Mouse (Mus musculus) T-helper 2 cell (primary cell): ENCODE data around the gene Arhgef19.

Experiments used
- in situ Hi-C: fragments of 300-600 bp; cut with MboI, MseI; formaldehyde crosslinking; loops from one replicate; pipeline ENCODE4 v1.15.1; 2025; ENCODE audit warnings: high pct_unique_total_duplicates

The Arhgef19 gene

DNA sequence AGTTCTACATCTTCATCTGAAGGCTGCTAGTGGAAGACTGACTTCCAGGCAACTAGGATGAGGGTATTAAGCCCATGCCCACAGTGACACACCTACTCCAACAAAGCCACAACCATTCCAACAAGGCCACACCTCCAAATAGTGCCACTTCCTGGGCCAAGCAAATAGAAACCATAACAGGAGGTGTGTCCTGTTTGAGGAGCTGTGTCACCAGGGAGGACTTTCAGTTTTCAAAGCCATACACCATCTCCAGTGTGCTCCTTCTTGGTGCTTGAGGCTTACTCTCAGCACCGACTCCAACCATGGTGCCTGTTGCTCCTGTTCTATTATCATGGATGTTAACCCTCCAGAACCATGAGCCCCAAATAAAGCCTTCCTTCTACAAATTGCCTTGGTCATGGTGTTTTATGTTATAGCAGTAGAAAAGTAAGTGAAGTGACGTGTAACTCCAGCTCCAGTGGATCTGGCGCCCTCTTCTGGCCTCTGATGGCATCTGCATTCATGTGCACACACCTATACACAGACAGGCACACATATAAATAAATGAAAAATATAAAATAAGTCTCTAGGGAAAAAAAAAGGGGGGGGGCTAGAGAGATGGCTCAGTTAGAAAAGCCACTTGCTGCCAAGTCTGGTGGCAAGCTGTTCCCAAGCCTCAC is 26.8 kb downstream of the Arhgef19 start:
- in situ Hi-C loops: no loop called here

- in situ Hi-C loops: no loop called here
Measured at GRCm38 (mm10) chr4:141267250-141267649, 28.0 kb downstream of the Arhgef19 start.

DNA sequence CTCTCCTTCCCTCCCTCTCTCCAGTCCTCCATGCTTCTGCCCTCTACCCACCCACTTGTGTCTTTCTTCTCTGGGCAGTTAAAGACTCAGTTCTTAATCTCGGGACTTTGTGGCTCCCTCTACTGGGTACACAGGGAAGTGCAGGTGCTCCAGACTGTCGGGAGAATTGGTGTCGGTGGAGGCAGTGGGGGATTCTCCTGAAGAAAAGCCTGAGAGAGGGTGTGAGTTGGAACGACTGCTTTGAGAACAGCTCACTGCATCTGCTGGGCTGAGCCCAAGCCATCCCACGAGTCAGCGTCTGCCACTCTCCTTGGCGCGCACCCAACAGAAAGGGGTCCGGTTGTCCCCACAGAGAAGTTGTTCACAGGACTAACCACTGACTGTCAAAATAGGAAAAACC is 28.5 kb downstream of the Arhgef19 start:
- in situ Hi-C loops: no loop called here

- in situ Hi-C loops: no loop called here
Measured at GRCm38 (mm10) chr4:141268350-141268749, 29.1 kb downstream of the Arhgef19 start.

- in situ Hi-C loops: no loop called here
Measured at GRCm38 (mm10) chr4:141269080-141269479, 29.8 kb downstream of the Arhgef19 start.

DNA sequence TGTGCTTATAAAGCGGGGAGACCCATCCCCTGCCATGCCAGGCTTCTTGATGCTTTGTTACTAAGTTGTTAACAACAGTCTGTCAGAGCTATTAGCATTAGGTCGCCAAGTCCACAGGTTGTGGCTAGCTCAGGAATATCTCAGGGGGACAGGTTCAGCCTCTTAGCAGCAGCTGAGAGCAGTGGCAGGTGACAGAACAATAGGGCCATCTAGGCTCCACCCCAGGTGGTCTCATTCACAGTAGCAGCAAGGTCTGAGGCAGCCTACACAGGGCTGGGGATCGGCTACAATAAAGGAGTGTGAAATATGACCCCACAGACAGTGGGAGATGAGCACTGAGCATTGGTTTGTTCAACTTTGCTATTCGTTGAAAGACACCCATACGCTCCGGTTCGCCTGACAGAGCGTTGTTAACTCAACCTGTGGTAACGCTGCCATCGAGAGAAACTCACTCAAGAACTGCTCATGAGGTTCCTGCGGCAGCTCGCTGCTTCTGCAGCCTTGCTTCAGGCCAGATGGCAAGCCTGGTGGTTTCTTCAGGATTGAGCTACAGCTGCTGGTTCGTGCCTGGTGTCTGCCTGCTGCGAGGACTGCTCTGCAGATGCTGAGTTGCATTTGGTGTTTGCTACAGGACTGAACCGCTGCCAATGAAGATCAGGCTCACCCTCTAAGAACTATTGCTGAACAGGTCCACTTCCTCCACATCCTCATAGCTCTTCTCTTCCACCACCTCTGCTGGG is 31.1 kb downstream of the Arhgef19 start:
- in situ Hi-C loops: no loop called here

DNA sequence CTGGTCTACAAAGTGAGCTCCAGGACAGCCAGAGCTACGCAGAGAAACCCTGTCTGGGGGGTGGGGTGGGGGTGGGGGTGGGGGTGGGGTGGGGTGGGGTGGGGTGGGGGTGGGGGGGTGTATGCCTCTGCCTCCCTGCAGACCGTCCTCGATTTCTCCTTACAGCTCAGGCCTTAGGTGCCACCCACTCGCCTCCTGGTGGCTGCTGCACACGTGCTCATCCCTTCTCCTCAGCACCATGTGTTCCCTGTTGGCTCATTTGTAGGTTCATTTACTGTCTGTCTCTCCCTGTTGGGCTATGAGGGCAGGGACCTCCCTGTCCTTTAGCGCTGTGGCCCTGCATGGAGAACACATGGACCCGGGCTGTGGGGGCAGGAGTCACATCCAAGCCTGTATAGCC is 31.9 kb downstream of the Arhgef19 start:
- in situ Hi-C loops: no loop called here

- in situ Hi-C loops: no loop called here
Measured at GRCm38 (mm10) chr4:141271721-141272120, 32.4 kb downstream of the Arhgef19 start.

- in situ Hi-C loops: no loop called here
Measured at GRCm38 (mm10) chr4:141272878-141273277, 33.6 kb downstream of the Arhgef19 start.

- in situ Hi-C loops: no loop called here
Measured at GRCm38 (mm10) chr4:141273296-141273695, 34.0 kb downstream of the Arhgef19 start.

DNA sequence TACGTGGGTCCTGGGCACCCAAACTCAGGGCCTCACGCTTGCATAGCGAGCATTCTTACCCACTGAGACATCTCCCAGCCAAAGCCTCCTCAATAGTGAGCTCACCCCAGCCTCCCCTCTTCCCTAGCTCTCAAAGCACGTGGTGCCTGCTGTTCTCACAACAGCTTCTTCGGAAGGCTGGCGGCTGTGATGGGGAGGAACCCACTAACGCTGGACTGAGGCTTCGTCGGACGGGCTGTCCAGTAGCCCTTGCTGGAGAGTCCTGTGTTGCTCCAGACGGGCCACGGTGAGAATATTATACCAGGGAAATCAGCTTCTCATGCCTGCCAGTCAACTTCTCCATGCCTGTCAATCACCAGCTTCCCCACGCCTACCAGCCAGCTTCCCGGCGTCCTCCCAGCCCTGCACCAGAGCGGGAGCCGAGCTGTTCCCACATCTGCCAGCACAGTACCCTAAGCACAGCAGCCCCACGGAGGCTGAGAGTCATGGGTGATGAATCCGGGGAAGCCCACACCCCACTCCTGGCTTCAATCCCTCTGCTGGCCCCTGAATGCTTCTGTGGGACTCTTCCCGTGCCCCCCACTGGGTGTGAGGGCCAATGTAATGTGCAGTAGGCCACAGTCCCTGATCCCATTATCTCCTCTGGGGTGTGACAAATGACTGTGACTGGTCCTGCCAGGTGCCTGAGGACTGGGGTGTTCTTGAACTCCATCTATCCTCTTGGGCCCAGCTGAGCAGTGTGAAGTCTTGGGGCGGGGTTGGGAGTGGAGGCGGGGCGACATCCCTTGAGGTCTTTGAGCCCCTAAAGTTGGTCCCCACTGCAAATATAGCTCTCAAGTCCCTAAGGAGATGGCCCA is 35.4 kb downstream of the Arhgef19 start:
- in situ Hi-C loops: loop anchor here (5.0 kb wide), 2 partner anchors 48 to 88 kb away; no protein-coding TSS in a partner anchor

DNA sequence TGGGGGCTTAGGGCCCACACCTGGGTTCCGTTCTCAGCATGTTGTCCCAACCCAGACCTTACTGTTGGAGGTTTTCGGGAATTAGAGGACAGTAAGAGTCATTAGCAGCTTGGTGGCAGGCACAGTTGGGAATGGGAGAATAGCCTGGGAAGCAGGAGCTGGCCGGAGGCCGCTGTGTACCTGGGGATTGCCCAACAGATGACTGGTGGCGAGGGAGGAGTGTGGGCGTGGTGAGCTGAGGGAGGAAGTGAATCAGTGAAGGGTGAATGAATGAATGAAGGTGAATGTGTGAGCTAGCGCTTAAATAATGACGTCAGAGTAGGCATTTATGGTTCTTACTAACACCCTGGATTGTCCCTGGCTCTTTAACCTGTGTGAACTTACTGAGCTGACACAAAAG is 37.9 kb downstream of the Arhgef19 start:
- in situ Hi-C loops: loop anchor here (5.0 kb wide), 2 partner anchors 45 to 85 kb away; no protein-coding TSS in a partner anchor

DNA sequence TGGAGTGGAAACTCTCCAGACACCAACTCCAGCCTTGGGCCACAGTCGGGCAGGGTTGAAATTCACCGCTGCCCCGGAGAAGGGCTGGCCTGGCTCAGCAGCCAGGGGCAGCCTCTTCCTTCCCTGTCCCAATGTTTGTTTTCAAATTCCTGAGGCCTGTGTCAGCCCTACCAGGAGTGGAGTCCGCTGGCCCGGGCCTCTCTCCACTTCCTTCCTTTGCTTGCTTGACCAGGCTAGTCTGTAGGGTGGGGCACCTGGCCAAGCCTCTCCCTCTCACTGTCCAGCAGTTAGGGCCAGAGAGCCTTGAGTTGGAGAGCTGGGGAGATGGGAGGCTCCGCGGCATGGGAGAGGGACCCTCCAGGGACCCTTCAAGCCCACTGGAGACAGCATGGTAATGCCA is 38.9 kb downstream of the Arhgef19 start:
- in situ Hi-C loops: loop anchor here (5.0 kb wide), 2 partner anchors 44 to 84 kb away; no protein-coding TSS in a partner anchor

DNA sequence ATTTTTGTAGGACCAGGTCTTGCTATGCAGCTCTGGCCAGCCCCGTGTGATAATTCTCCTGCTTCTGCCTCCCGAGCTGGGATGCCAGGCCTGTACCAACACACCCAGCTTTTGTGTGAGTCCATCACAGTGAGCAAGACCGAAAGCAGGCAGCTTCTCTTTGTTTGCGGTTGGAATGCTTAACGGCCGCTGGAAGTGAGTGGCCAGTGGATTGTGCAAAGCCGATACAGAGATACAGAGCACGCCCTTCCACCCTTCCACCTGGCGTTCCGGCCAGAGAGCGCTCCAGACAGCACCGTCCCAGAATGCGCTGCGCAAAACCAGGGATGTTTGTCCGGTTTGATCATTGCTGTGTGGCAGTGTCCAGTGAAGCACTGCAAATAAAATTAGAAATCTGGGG is 40.0 kb downstream of the Arhgef19 start:
- in situ Hi-C loops: loop anchor here (5.0 kb wide), 2 partner anchors 43 to 83 kb away; no protein-coding TSS in a partner anchor

DNA sequence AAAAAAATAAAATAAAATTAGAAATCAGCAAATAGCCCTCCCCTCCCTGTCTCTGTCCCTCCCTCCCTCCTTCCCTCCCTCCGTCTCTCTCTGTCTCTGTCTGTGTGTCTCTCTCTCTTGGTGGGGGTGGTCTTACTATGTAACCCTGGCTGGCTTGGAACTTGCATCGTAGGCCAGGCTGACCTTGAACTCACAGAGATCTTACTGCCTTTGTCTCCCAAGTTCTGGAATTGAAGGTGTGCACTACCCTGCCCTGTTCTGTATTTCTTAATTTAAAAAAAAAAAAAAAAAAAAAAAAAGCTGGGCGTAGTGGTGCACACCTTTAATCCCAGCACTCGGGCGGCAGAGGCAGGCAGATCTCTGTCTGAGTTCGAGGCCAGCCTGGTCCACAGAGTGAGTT is 40.5 kb downstream of the Arhgef19 start:
- in situ Hi-C loops: loop anchor here (5.0 kb wide), 2 partner anchors 43 to 83 kb away; no protein-coding TSS in a partner anchor

- in situ Hi-C loops: no loop called here
Measured at GRCm38 (mm10) chr4:141280471-141280870, 41.2 kb downstream of the Arhgef19 start.

DNA sequence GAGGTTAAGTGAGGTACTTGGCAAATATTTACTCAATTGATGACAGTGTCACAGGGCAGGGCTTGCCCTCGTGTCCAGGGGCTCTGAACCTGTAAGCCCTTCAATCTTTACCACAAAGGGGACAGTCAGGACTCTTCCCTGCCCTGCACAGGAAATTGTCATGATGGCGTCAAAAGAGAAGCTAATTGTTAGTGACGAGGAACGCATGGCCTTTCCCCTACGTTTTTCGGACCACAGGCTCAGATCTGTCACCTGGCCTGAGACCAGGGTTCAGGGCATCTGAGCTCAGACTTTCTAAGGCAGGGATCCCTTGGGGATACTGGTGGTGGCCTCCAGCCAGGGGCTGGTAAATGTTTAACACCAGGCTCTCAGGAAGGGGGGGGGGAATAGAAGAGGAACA is 41.9 kb downstream of the Arhgef19 start:
- in situ Hi-C loops: no loop called here

GRCm38 (mm10) chr4:141281578-141281977 is 42.3 kb downstream of the Arhgef19 start:
- in situ Hi-C loops: no loop called here

GRCm38 (mm10) chr4:141282087-141282486 is 42.8 kb downstream of the Arhgef19 start:
- in situ Hi-C loops: no loop called here

DNA sequence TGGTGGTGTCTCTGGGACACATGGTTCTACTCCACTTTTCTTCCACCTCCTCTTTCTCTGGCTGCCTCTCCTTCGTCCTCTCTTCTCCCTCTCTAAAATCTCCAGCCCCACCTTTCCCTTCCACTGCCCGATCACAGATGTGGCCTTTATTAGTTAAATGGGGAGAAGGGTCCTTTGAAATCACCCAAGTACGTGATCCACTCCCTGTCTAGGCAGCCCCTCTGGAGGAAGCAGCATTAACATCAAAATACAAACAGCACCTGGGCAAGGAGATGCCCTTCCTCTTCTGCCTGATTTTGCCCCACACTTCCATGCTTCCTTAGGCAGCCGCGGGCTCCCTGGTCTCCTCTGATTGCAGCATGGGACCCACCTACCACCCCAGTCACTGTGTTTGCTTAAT is 43.3 kb downstream of the Arhgef19 start:
- in situ Hi-C loops: no loop called here

DNA sequence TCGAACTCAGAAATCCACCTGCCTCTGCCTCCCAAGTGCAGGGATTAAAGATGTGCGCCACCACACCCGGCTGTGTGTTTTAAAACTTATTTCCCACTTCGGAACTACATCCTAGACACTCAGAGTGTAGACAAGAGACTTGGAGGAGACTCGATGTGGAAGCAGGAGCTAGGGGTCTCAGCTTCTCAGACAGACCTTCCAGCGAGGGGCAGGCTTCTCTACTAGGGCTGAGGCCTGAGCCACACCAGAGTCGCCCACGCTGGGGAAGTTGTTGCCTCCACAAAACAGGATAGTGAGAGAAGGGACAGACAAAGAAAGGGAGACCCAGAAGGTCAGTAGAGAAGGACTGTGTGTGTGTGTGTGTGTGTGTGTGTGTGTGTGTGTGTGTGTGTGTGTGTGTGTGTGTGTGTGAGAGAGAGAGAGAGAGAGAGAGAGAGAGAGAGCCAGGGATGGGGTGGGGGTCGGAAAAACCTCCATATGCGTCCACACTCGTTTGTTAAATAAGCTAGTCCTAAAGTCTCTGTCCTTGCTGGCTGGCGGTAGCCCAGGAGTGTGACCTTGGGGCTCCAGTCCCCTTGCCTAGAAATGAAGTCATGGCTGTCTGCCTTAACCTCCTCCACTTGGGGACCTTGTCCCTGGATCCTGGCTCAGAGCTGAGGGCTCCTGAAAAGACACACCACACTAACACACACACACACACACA is 44.0 kb downstream of the Arhgef19 start:
- in situ Hi-C loops: no loop called here
